8 mouse cellular contexts compared by ENCODE assay signal in genomic region chr8:71569366-71570290, GRCm38 (mm10). TPM values are rescaled to one million over a fixed set of nuclear protein-coding genes. Genes with fewer than 3 reads are reported as not detected.
DNase-seq lines count a peak whose midpoint lies in the region; ATAC-seq lines count a peak whose summit lies in the region.

No protein-coding gene starts in this region.

- peak; percentile 91 for DNase-seq in adrenal gland, postnatal 14 days
- peak; percentile 84 to 93 for DNase-seq in left cerebral cortex, postnatal 14 days (ENCODE audit: low spot score in 2 of 2)
- DNase-seq in right cerebral cortex, postnatal 10 days (ENCODE audit: low spot score in 2 of 2), result peak; percentile 93 to 95
- DNase-seq in urinary bladder, postnatal 25 days (ENCODE audit: low spot score), result peak; percentile 80

- under 1% methylated on average over 51 of the region's 51 CpGs for WGBS in embryonic facial prominence, embryonic 12.5 days
- under 1% methylated on average over 51 of the region's 51 CpGs for WGBS in intestine, embryonic 16.5 days

- peak overlapping the region; percentile 62 for H3K9ac ChIP-seq in embryonic facial prominence, embryonic 12.5 days
- H3K9ac ChIP-seq in intestine, embryonic 16.5 days (ENCODE audit: low read depth, low read length), result peak overlapping the region; percentile 76

- H3K4me1 ChIP-seq in embryonic facial prominence, embryonic 12.5 days, result peaks cover 19% of the 10 kb centered on the region; the same call in 1 of the 2 replicates
- H3K4me1 ChIP-seq in intestine, embryonic 16.5 days (ENCODE audit: control insufficient read depth, insufficient read depth, low read length), result peaks cover 16% of the 10 kb centered on the region

- peak overlapping the region; percentile 70 for H3K4me2 ChIP-seq in embryonic facial prominence, embryonic 12.5 days (replicated peaks)
- peak overlapping the region; percentile 94 for H3K4me2 ChIP-seq in intestine, embryonic 16.5 days (ENCODE audit: low read depth, low read length)

- H3K27me3 ChIP-seq in embryonic facial prominence, embryonic 12.5 days, result peaks cover 32% of the 10 kb centered on the region
- H3K27me3 ChIP-seq in intestine, embryonic 16.5 days (replicated peaks; ENCODE audit: control insufficient read depth, insufficient read depth, low read length), result no peaks in the 10 kb centered on the region

- H3K27ac ChIP-seq in embryonic facial prominence, embryonic 12.5 days, result peak overlapping the region; percentile 76
- peak overlapping the region; percentile 91 for H3K27ac ChIP-seq in intestine, embryonic 16.5 days (ENCODE audit: low read length)

- no peaks in the 10 kb centered on the region for H3K36me3 ChIP-seq in embryonic facial prominence, embryonic 12.5 days
- no peaks in the 10 kb centered on the region for H3K36me3 ChIP-seq in intestine, embryonic 16.5 days (ENCODE audit: control insufficient read depth, insufficient read depth, low read length)

- peak; percentile 74 for ATAC-seq in embryonic facial prominence, embryonic 12.5 days (ENCODE audit: insufficient number of reproducible peaks, insufficient read depth, low FRiP score, low TSS enrichment)
- peak; percentile 47 for ATAC-seq in granulocyte monocyte progenitor cell, adult 5-6 weeks (replicated peaks; ENCODE audit: poor library complexity, severe bottlenecking)
- peak; percentile 82 for ATAC-seq in intestine, embryonic 16.5 days
- peak; percentile 62 for ATAC-seq in megakaryocyte progenitor cell, adult 5-6 weeks (replicated peaks; ENCODE audit: poor library complexity)

- intact Hi-C loops in left cerebral cortex, postnatal 14 days (cut with DNase I), result no loop called here

- H3K9me3 ChIP-seq in embryonic facial prominence, embryonic 12.5 days, result no peaks in the 10 kb centered on the region
- no peaks in the 10 kb centered on the region for H3K9me3 ChIP-seq in intestine, embryonic 16.5 days (ENCODE audit: control insufficient read depth, low read length)

- H3K4me3 ChIP-seq in embryonic facial prominence, embryonic 12.5 days, result peak overlapping the region; percentile 60
- H3K4me3 ChIP-seq in intestine, embryonic 16.5 days (ENCODE audit: low read length), result peak overlapping the region; percentile 73

RNA-seq across cellular contexts. Expression of gene Slc27a1, which starts 0.9 kb away (rescaled TPM):
- 91.6 and 93.6 TPM in 2 replicates for total RNA-seq in adrenal gland, postnatal 14 days (2021)
- polyA plus RNA-seq in embryonic facial prominence, embryonic 12.5 days (2016; fragmentation: Nextera tagmentation; extraction: Ambion mirVana), result 48.4 and 48.6 TPM in 2 replicates
- total RNA-seq in granulocyte monocyte progenitor cell, adult 5-6 weeks (2014; fragmentation: Nextera tagmentation), result 7.8 and 10.2 TPM in 2 replicates
- total RNA-seq in granulocyte monocyte progenitor cell, adult 5-6 weeks (2017), result 3.3 and 6.2 TPM in 2 replicates
- 21.0 and 24.3 TPM in 2 replicates for polyA plus RNA-seq in intestine, embryonic 16.5 days (2015; fragmentation: Nextera tagmentation; extraction: Ambion mirVana)
- 10 to 100 TPM; 82.0 to 84.3 TPM for total RNA-seq in left cerebral cortex, postnatal 14 days (2021)
- total RNA-seq in megakaryocyte progenitor cell, adult 5-6 weeks (2015), result 3.6 TPM in 2 replicates
- total RNA-seq in megakaryocyte progenitor cell, adult 5-6 weeks (2017), result 3.5 and 3.8 TPM in 2 replicates

RNA-seq across cellular contexts. Expression of gene Nxnl1, which starts 3.2 kb away (rescaled TPM):
- 0.53 and 1.0 TPM in 2 replicates for total RNA-seq in adrenal gland, postnatal 14 days (2021)
- not detected in 2 replicates for polyA plus RNA-seq in embryonic facial prominence, embryonic 12.5 days (2016; fragmentation: Nextera tagmentation; extraction: Ambion mirVana)
- total RNA-seq in granulocyte monocyte progenitor cell, adult 5-6 weeks (2014; fragmentation: Nextera tagmentation), result not detected in 2 replicates
- 0.36 TPM in 1 of 2 replicates, not detected in the other for total RNA-seq in granulocyte monocyte progenitor cell, adult 5-6 weeks (2017)
- polyA plus RNA-seq in intestine, embryonic 16.5 days (2015; fragmentation: Nextera tagmentation; extraction: Ambion mirVana), result 0.06 TPM in 1 of 2 replicates, not detected in the other
- total RNA-seq in left cerebral cortex, postnatal 14 days (2021), result under 1 TPM in 1 of 2 experiments, not detected in 1; 0.15 TPM
- total RNA-seq in megakaryocyte progenitor cell, adult 5-6 weeks (2015), result not detected in 2 replicates
- total RNA-seq in megakaryocyte progenitor cell, adult 5-6 weeks (2017), result not detected in 2 replicates

RNA-seq across cellular contexts. Expression of gene Tmem221, which starts 11.0 kb away (rescaled TPM):
- total RNA-seq in adrenal gland, postnatal 14 days (2021), result 1.8 and 4.2 TPM in 2 replicates
- 0.23 and 1.1 TPM in 2 replicates for polyA plus RNA-seq in embryonic facial prominence, embryonic 12.5 days (2016; fragmentation: Nextera tagmentation; extraction: Ambion mirVana)
- total RNA-seq in granulocyte monocyte progenitor cell, adult 5-6 weeks (2014; fragmentation: Nextera tagmentation), result not detected in 2 replicates
- total RNA-seq in granulocyte monocyte progenitor cell, adult 5-6 weeks (2017), result not detected in 2 replicates
- 1.3 and 1.8 TPM in 2 replicates for polyA plus RNA-seq in intestine, embryonic 16.5 days (2015; fragmentation: Nextera tagmentation; extraction: Ambion mirVana)
- total RNA-seq in left cerebral cortex, postnatal 14 days (2021), result under 1 TPM in 1 of 2 experiments, not detected in 1; 0.22 TPM
- total RNA-seq in megakaryocyte progenitor cell, adult 5-6 weeks (2015), result 0.17 TPM in 1 of 2 replicates, not detected in the other
- not detected in 2 replicates for total RNA-seq in megakaryocyte progenitor cell, adult 5-6 weeks (2017)

RNA-seq across cellular contexts. Expression of gene Pgls, which starts 22.3 kb away (rescaled TPM):
- total RNA-seq in adrenal gland, postnatal 14 days (2021), result 212 and 250 TPM in 2 replicates
- polyA plus RNA-seq in embryonic facial prominence, embryonic 12.5 days (2016; fragmentation: Nextera tagmentation; extraction: Ambion mirVana), result 230 and 236 TPM in 2 replicates
- 143 and 180 TPM in 2 replicates for total RNA-seq in granulocyte monocyte progenitor cell, adult 5-6 weeks (2014; fragmentation: Nextera tagmentation)
- total RNA-seq in granulocyte monocyte progenitor cell, adult 5-6 weeks (2017), result 155 and 185 TPM in 2 replicates
- polyA plus RNA-seq in intestine, embryonic 16.5 days (2015; fragmentation: Nextera tagmentation; extraction: Ambion mirVana), result 244 and 252 TPM in 2 replicates
- 10 to 100 TPM; 54.4 to 55.4 TPM for total RNA-seq in left cerebral cortex, postnatal 14 days (2021)
- total RNA-seq in megakaryocyte progenitor cell, adult 5-6 weeks (2015), result 116 and 134 TPM in 2 replicates
- total RNA-seq in megakaryocyte progenitor cell, adult 5-6 weeks (2017), result 128 and 131 TPM in 2 replicates

RNA-seq across cellular contexts. Expression of gene Mvb12a, which starts 26.9 kb away (rescaled TPM):
- total RNA-seq in adrenal gland, postnatal 14 days (2021), result 63.2 and 66.3 TPM in 2 replicates
- polyA plus RNA-seq in embryonic facial prominence, embryonic 12.5 days (2016; fragmentation: Nextera tagmentation; extraction: Ambion mirVana), result 69.0 and 72.6 TPM in 2 replicates
- total RNA-seq in granulocyte monocyte progenitor cell, adult 5-6 weeks (2014; fragmentation: Nextera tagmentation), result 50.2 and 64.1 TPM in 2 replicates
- 55.0 and 56.6 TPM in 2 replicates for total RNA-seq in granulocyte monocyte progenitor cell, adult 5-6 weeks (2017)
- polyA plus RNA-seq in intestine, embryonic 16.5 days (2015; fragmentation: Nextera tagmentation; extraction: Ambion mirVana), result 126 and 130 TPM in 2 replicates
- 10 to 100 TPM; 32.9 to 38.5 TPM for total RNA-seq in left cerebral cortex, postnatal 14 days (2021)
- total RNA-seq in megakaryocyte progenitor cell, adult 5-6 weeks (2015), result 45.4 and 49.8 TPM in 2 replicates
- total RNA-seq in megakaryocyte progenitor cell, adult 5-6 weeks (2017), result 65.6 and 76.6 TPM in 2 replicates

Comparison
In these comparisons a context has a peak if more than half of its experiments do, and no peak if none do; other contexts are left out.
1. Peak in every context shown above with its lines: DNase-seq, ATAC-seq, H3K4me3 ChIP-seq and H3K27ac ChIP-seq.